Mouse (Mus musculus) hindbrain, embryonic 13.5 days (tissue): Measurements from ENCODE around the gene Mrc1. TPM values are rescaled to one million over a fixed set of nuclear protein-coding genes. Genes with fewer than 3 reads are reported as not detected.

Source experiments
- ATAC-seq: fragments of 200-750 bp; cut with Nextera tagmentation; 2 replicates; pipeline ENCODE4 v1.8.0; 2017; ENCODE audit warnings: moderate TSS enrichment; ENCODE audit not compliant: low FRiP score
- H3K27ac ChIP-seq: fragments of 300-500 bp; sonication (generic); 2 replicates; pipeline ENCODE4 v1.5.1; 2015; ENCODE audit warnings: inconsistent platforms, mild to moderate bottlenecking, moderate library complexity
- H3K27me3 ChIP-seq: fragments of 300-500 bp; sonication (generic); 2 replicates; pipeline ENCODE4 v1.6.1; 2015; ENCODE audit warnings: mild to moderate bottlenecking, inconsistent platforms
- H3K36me3 ChIP-seq: fragments of 300-500 bp; sonication (generic); 2 replicates; pipeline ENCODE4 v1.6.1; 2015; ENCODE audit warnings: mild to moderate bottlenecking, inconsistent platforms
- H3K4me1 ChIP-seq: fragments of 300-500 bp; sonication (generic); replicated peaks from 2 replicates; pipeline ENCODE4 v1.6.1; 2015; ENCODE audit warnings: inconsistent platforms
- H3K4me2 ChIP-seq: fragments of 300-500 bp; sonication (generic); 2 replicates; pipeline ENCODE4 v1.6.1; 2015; ENCODE audit warnings: inconsistent platforms, mild to moderate bottlenecking, moderate library complexity
- H3K4me3 ChIP-seq: fragments of 300-500 bp; sonication (generic); 2 replicates; pipeline ENCODE4 v1.5.1; 2015; ENCODE audit warnings: mild to moderate bottlenecking, inconsistent platforms
- H3K9ac ChIP-seq: fragments of 300-500 bp; sonication (generic); 2 replicates; pipeline ENCODE4 v1.6.1; 2015; ENCODE audit warnings: mild to moderate bottlenecking, inconsistent platforms
- H3K9me3 ChIP-seq: fragments of 300-500 bp; sonication (generic); 2 replicates; pipeline ENCODE4 v1.6.1; 2016; ENCODE audit warnings: inconsistent platforms
- WGBS: fragments of 180-500 bp; shearing (Covaris S2); methylation state at CpG from one replicate; pipeline ENCODE4 v1.1.7; 2015; 5-methylcytosine and 5-hydroxymethylcytosine counted together
- microRNA counts: library from miRNA; unstranded; fragments of <30 nt; microRNA quantifications from one replicate; lab custom pipeline; 2016
- microRNA-seq: library from miRNA; unstranded; fragments of <30 nt; microRNA quantifications from one replicate; pipeline ENCODE4, GENCODE M21; 2016
- polyA plus RNA-seq: library from polyadenylated mRNA; unstranded; fragments of >200 nt; fragmentation: Nextera tagmentation; extraction: Ambion mirVana; gene quantifications from 2 replicates; pipeline ENCODE4 v1.2.1, GENCODE M21; 2015

Gene Mrc1
- polyA plus RNA-seq, 1 experiment from 2014 or later, result 5.6 TPM

GRCm38 (mm10) chr2:14341652-14342308, 112.6 kb downstream of the Mrc1 start:
- Histone ChIP-seq H3K27me3 (no peaks in the 10 kb centered on the region), H3K4me1 (no peaks in the 10 kb centered on the region), H3K36me3 (no peaks in the 10 kb centered on the region), H3K9ac (no peak overlapping the region), H3K4me3 (no peak overlapping the region), H3K4me2 (no peak overlapping the region), H3K9me3 (no peaks in the 10 kb centered on the region), H3K27ac (no peak overlapping the region)
- ATAC-seq, result peak; percentile 84
- WGBS, result 74% methylated on average over 14 of the region's 14 CpGs

GRCm38 (mm10) chr2:14342309-14342839, 113.2 kb downstream of the Mrc1 start:
- Histone ChIP-seq H3K27ac (no peak overlapping the region), H3K9me3 (no peaks in the 10 kb centered on the region), H3K36me3 (no peaks in the 10 kb centered on the region), H3K4me1 (no peaks in the 10 kb centered on the region), H3K4me3 (no peak overlapping the region), H3K27me3 (no peaks in the 10 kb centered on the region), H3K4me2 (no peak overlapping the region), H3K9ac (no peak overlapping the region)
- ATAC-seq, result no peak
- 92% methylated on average over 8 of the region's 8 CpGs for WGBS

MicroRNAs encoded within 50 kb of the gene (microRNA counts, 519-probe panel; counts per million panel counts)
- microRNA mmu-miR-511 (lab: Ali Mortazavi, UCI), result 51.3 counts per million

Small RNA genes lying within 50 kb of the gene (microRNA-seq; reads per million reads assigned to microRNA genes)
- gene Mir511, result 2.8 reads per million, percentile 4 among the genes with 10 or more reads in this experiment

Other genes starting within 250 kb of the Mrc1 start
- 72.5 and 73.1 TPM in 2 replicates for gene Hacd1, start 173.3 kb upstream of the Mrc1 start, polyA plus RNA-seq
- 116 and 119 TPM in 2 replicates for gene Stam, start 155.3 kb upstream of the Mrc1 start, polyA plus RNA-seq
- 0.06 and 0.18 TPM in 2 replicates for gene Tmem236, start 54.9 kb upstream of the Mrc1 start, polyA plus RNA-seq
- gene Slc39a12, start 158.9 kb downstream of the Mrc1 start, polyA plus RNA-seq, result 1.3 and 1.9 TPM in 2 replicates